Mouse (Mus musculus) bone marrow, adult 2 months (tissue): Measurements from ENCODE around the gene Gcdh.

Source experiments
- CTCF ChIP-seq: fragments of 200-500 bp; IDR thresholded peaks from 2 replicates; pipeline ENCODE4 v1.5.1; 2011; ENCODE audit warnings: low read length, control low read depth; ENCODE audit not compliant: control insufficient read depth, insufficient read depth
- POLR2A ChIP-seq: fragments of 200-500 bp; IDR thresholded peaks from 2 replicates; pipeline ENCODE4 v1.6.1; 2011; ENCODE audit warnings: low read depth, mild to moderate bottlenecking, control low read depth, low read length, borderline replicate concordance; ENCODE audit not compliant: control insufficient read depth

- TF ChIP-seq CTCF = no peak
- TF ChIP-seq POLR2A = no peak
Measured at GRCm38 (mm10) chr8:84874339-84874738, 19.4 kb downstream of the Gcdh start.
